Mouse (Mus musculus) G1E (cell line): Measurements from ENCODE around the gene Arhgap33. TPM values are rescaled to one million over a fixed set of nuclear protein-coding genes. Genes with fewer than 3 reads are reported as not detected.
"Not testable (repeated sequence)": the region's sequence is repeated elsewhere in the genome, so short reads cannot be mapped to it uniquely, and the experiment has no call there.

Experiments
- ATAC-seq: 2 replicates; pipeline ENCODE4 v1.8.0; 2016; ENCODE audit warnings: mild to moderate bottlenecking; ENCODE audit not compliant: insufficient number of reproducible peaks, poor library complexity, low FRiP score, severe bottlenecking; ENCODE audit errors: extremely low read depth
- DNase-seq: peaks from one replicate; pipeline ENCODE4 v3.0.0; 2012; ENCODE audit warnings: low spot score
- H3K27me3 ChIP-seq: 2 replicates; pipeline ENCODE4 v1.6.1; 2012; ENCODE audit warnings: mild to moderate bottlenecking, low read length, inconsistent platforms; ENCODE audit not compliant: insufficient read depth
- H3K36me3 ChIP-seq: replicated peaks from 2 replicates; pipeline ENCODE3; 2012; ENCODE audit warnings: mild to moderate bottlenecking, inconsistent platforms
- H3K4me1 ChIP-seq: 2 replicates; pipeline ENCODE4 v1.6.1; 2012; ENCODE audit warnings: low read depth, low read length, inconsistent platforms, mixed read lengths; ENCODE audit not compliant: insufficient read depth
- H3K4me3 ChIP-seq: 2 replicates; pipeline ENCODE4 v1.5.1; 2012; ENCODE audit warnings: low read depth, mild to moderate bottlenecking, inconsistent platforms, low read length, moderate library complexity, mixed read lengths
- H3K9me3 ChIP-seq: replicated peaks from 2 replicates; pipeline ENCODE4 v1.6.1; 2012; ENCODE audit warnings: inconsistent platforms
- CTCF ChIP-seq: IDR thresholded peaks from 2 replicates; pipeline ENCODE4 v1.5.1; 2012; ENCODE audit warnings: low read depth, low read length, inconsistent platforms, mixed read lengths
- GATA1 ChIP-seq: IDR thresholded peaks from 2 replicates; pipeline ENCODE4 v1.6.1; 2012; ENCODE audit warnings: borderline replicate concordance, low read length, inconsistent platforms, mixed read lengths
- GATA2 ChIP-seq: IDR thresholded peaks from 2 replicates; pipeline ENCODE4 v1.6.1; 2012; ENCODE audit warnings: low read depth, low read length, inconsistent platforms, borderline replicate concordance
- POLR2AphosphoS5 ChIP-seq: IDR thresholded peaks from 2 replicates; pipeline ENCODE4 v1.6.1; 2012; ENCODE audit warnings: low read depth, low read length, inconsistent platforms; ENCODE audit not compliant: insufficient replicate concordance
- TAL1 ChIP-seq: conservative IDR thresholded peaks from 2 replicates; pipeline ENCODE4 v1.6.1; 2012; ENCODE audit warnings: low read depth, low read length, inconsistent platforms, mixed read lengths
- polyA plus RNA-seq: library from polyadenylated mRNA; stranded (reverse); fragments of >175 nt; gene quantifications from 2 replicates; pipeline ENCODE4 v1.2.3, GENCODE M21; 2012
- total RNA-seq, 2 experiments: library from RNA; stranded (forward) in 1 of 2; stranded (reverse) in 1 of 2; fragments of 200-1000 nt in 1 of 2; fragments of >200 nt in 1 of 2; fragmentation: Nextera tagmentation in 1 of 2; gene quantifications; 2 replicates each; pipeline ENCODE4 v1.2.3; 2014 to 2017

Arhgap33 gene
- total and polyA plus RNA-seq, 3 experiments = 5.0 to 40.3 (median 16.5) TPM

DNA sequence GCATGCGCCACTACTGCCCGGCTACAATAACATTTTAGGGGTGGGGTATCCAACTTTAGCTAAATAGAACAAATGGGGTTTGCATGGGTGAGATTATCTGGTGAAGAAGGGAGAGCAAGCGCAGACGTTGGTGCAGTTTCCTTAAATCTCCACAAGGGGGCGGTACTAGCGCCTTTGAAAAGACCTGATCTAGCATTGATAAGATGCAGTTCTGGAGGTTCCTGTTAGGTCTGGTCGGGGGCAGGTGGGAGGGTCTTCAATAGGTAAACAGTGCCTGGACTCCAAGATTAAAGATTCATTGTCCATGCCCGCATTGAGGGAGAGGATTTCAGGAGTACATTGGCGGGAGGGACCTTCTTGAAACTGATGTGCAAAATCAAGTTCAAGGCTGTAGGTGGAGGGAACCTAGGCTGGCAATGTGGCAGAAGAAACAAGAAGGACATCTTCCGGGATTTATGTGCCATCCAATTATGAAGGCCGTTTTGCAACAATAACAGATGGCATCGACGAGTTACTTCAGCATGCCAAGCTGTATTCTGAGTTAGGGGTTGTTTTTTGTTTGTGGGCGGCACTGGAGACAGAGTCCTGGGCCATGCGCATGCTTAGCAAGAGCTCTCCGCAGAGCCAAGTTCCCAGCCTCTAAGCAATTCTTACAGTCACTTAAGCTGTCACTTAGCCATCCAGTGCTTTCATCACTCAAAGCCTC, 44.5 kb downstream of the Arhgap33 start:
- H3K27me3 ChIP-seq = peaks cover 10% of the 10 kb centered on the region; the same call in 1 of the 2 replicates
- DNase-seq (no peak), ATAC-seq (no peak)
- TF ChIP-seq GATA1 (no peak), POLR2AphosphoS5 (no peak), GATA2 (no peak), TAL1 (no peak), CTCF (peak; percentile 67)
- no peak overlapping the region for H3K4me3 ChIP-seq
- H3K9me3 ChIP-seq = no peaks in the 10 kb centered on the region
- no peaks in the 10 kb centered on the region for H3K36me3 ChIP-seq
- no peaks in the 10 kb centered on the region for H3K4me1 ChIP-seq

GRCm38 (mm10) chr7:30484250-30484649, 50.6 kb downstream of the Arhgap33 start:
- H3K4me3 ChIP-seq = no peak overlapping the region
- H3K4me1 ChIP-seq = no peaks in the 10 kb centered on the region
- DNase-seq (peak; percentile 40), ATAC-seq (no peak)
- no peaks in the 10 kb centered on the region for H3K27me3 ChIP-seq
- H3K36me3 ChIP-seq = no peaks in the 10 kb centered on the region
- H3K9me3 ChIP-seq = no peaks in the 10 kb centered on the region
- TF ChIP-seq GATA2 = no peak
- TF ChIP-seq GATA1 = no peak
- TF ChIP-seq POLR2AphosphoS5 = no peak
- no peak for TF ChIP-seq TAL1
- TF ChIP-seq CTCF = no peak

DNA sequence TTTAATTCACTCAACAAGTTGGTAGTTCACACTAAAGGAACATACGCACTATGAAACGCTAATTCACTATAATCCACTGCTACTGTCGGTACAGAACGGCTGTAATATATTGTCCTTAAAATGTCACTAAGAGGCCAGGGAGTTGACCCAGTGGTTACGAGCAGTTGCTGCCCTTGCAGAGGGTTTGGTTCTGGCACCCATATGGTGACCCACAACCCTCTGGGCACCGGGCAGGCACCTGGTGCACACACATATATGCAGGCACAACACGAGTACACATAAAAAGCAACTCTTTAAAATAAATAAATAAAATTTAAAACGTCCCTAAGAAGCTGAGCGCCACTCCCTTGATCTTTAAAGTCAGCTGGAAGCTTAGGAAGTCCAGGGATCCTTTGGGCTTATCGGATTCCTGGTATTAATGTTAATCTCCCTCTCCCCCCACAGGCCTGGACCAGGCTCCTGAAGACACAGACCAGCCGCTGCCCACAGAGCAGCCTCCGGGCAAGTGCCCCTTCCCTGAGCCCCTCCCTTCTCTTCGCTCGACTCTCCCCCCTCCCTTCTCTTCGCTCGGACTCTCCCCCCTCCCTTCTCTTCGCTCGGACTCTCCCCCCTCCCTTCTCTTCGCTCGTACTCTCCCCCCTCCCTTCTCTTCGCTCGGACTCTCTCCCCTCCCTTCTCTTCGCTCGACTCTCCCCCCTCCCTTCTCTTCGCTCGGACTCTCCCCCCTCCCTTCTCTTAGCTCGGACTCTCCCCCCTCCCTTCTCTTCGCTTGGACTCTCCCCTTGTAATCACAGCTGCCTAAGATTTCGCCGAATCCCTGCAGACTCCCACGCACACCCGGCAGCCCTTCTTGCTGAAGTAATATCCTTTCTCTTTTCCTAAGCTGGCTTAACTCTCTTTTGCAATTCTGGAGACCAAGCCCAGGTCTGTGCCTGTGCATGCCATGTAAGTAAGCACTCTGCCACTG, 57.2 kb downstream of the Arhgap33 start:
- Histone ChIP-seq H3K27me3 (no peaks in the 10 kb centered on the region; the same call in 1 of the 2 replicates), H3K4me1 (no peaks in the 10 kb centered on the region), H3K9me3 (no peaks in the 10 kb centered on the region), H3K36me3 (no peaks in the 10 kb centered on the region), H3K4me3 (no peak overlapping the region)
- ATAC-seq (no peak), DNase-seq (no peak)
- TF ChIP-seq CTCF (no peak), GATA2 (no peak), GATA1 (no peak), POLR2AphosphoS5 (no peak), TAL1 (no peak)

GRCm38 (mm10) chr7:30476136-30476535, 58.7 kb downstream of the Arhgap33 start:
- not testable (repeated sequence) for H3K27me3 ChIP-seq, H3K4me1 ChIP-seq, H3K4me3 ChIP-seq, ATAC-seq, DNase-seq, H3K9me3 ChIP-seq, H3K36me3 ChIP-seq

- Histone ChIP-seq H3K36me3 (no peaks in the 10 kb centered on the region), H3K4me3 (no peak overlapping the region), H3K27me3 (no peaks in the 10 kb centered on the region; the same call in 1 of the 2 replicates), H3K9me3 (no peaks in the 10 kb centered on the region), H3K4me1 (no peaks in the 10 kb centered on the region)
- DNase-seq (no peak), ATAC-seq (no peak)
- TF ChIP-seq TAL1 (no peak), CTCF (no peak), GATA2 (no peak), POLR2AphosphoS5 (no peak), GATA1 (no peak)
Observed at GRCm38 (mm10) chr7:30474999-30475398, 59.9 kb downstream of the Arhgap33 start.

- H3K4me1 ChIP-seq = no peaks in the 10 kb centered on the region
- no peak for DNase-seq
- TF ChIP-seq CTCF (0 out of 2 replicates have a peak, but pooled peaks have one; percentile 34), GATA2 (no peak)
- no peaks in the 10 kb centered on the region; the same call in 1 of the 2 replicates for H3K27me3 ChIP-seq
- no peak for ATAC-seq
- no peaks in the 10 kb centered on the region for H3K36me3 ChIP-seq
- no peak overlapping the region for H3K4me3 ChIP-seq
- no peaks in the 10 kb centered on the region for H3K9me3 ChIP-seq
Observed at GRCm38 (mm10) chr7:30472411-30472810, 62.4 kb downstream of the Arhgap33 start.

Other genes starting within 250 kb of the Arhgap33 start
Only the 20 nearest of the 34 such genes appear.
- gene Tyrobp, start 121.3 kb downstream of the Arhgap33 start, total RNA-seq (2014; fragmentation: Nextera tagmentation) = 12.9 and 19.6 TPM in 2 replicates
- 92.7 and 101 TPM in 2 replicates for gene Tyrobp, start 121.3 kb downstream of the Arhgap33 start, total RNA-seq (2017)
- 4.4 and 12.5 TPM in 2 replicates for gene Tyrobp, start 121.3 kb downstream of the Arhgap33 start, polyA plus RNA-seq
- not detected in 2 replicates for gene Hcst, start 115.2 kb downstream of the Arhgap33 start, total RNA-seq (2014; fragmentation: Nextera tagmentation)
- gene Hcst, start 115.2 kb downstream of the Arhgap33 start, total RNA-seq (2017) = 2.6 and 3.1 TPM in 2 replicates
- 0.25 and 0.55 TPM in 2 replicates for gene Hcst, start 115.2 kb downstream of the Arhgap33 start, polyA plus RNA-seq
- gene Nfkbid, start 113.3 kb downstream of the Arhgap33 start, total RNA-seq (2014; fragmentation: Nextera tagmentation) = 3.0 and 4.5 TPM in 2 replicates
- gene Nfkbid, start 113.3 kb downstream of the Arhgap33 start, total RNA-seq (2017) = 0.98 and 2.1 TPM in 2 replicates
- gene Nfkbid, start 113.3 kb downstream of the Arhgap33 start, polyA plus RNA-seq = 4.8 TPM in 2 replicates
- gene Aplp1, start 89.5 kb downstream of the Arhgap33 start, total RNA-seq (2014; fragmentation: Nextera tagmentation) = not detected in 2 replicates
- gene Aplp1, start 89.5 kb downstream of the Arhgap33 start, total RNA-seq (2017) = 0.49 TPM in 1 of 2 replicates, not detected in the other
- not detected in 2 replicates for gene Aplp1, start 89.5 kb downstream of the Arhgap33 start, polyA plus RNA-seq
- not detected in 2 replicates for gene Kirrel2, start 77.4 kb downstream of the Arhgap33 start, total RNA-seq (2014; fragmentation: Nextera tagmentation)
- gene Kirrel2, start 77.4 kb downstream of the Arhgap33 start, total RNA-seq (2017) = 0.35 TPM in 1 of 2 replicates, not detected in the other
- not detected in 2 replicates for gene Kirrel2, start 77.4 kb downstream of the Arhgap33 start, polyA plus RNA-seq
- gene Nphs1, start 76.7 kb downstream of the Arhgap33 start, total RNA-seq (2014; fragmentation: Nextera tagmentation) = not detected in 2 replicates
- 0.11 TPM in 1 of 2 replicates, not detected in the other for gene Nphs1, start 76.7 kb downstream of the Arhgap33 start, total RNA-seq (2017)
- not detected in 2 replicates for gene Nphs1, start 76.7 kb downstream of the Arhgap33 start, polyA plus RNA-seq
- gene Prodh2, start 41.4 kb downstream of the Arhgap33 start, total RNA-seq (2014; fragmentation: Nextera tagmentation) = not detected in 2 replicates
- gene Prodh2, start 41.4 kb downstream of the Arhgap33 start, total RNA-seq (2017) = not detected in 2 replicates
- gene Prodh2, start 41.4 kb downstream of the Arhgap33 start, polyA plus RNA-seq = not detected in 2 replicates
- 27.1 and 32.8 TPM in 2 replicates for gene Hspb6, start 17.1 kb upstream of the Arhgap33 start, total RNA-seq (2014; fragmentation: Nextera tagmentation)
- gene Hspb6, start 17.1 kb upstream of the Arhgap33 start, total RNA-seq (2017) = 3.9 and 4.9 TPM in 2 replicates
- 11.2 and 12.1 TPM in 2 replicates for gene Hspb6, start 17.1 kb upstream of the Arhgap33 start, polyA plus RNA-seq
- gene Proser3, start 17.2 kb upstream of the Arhgap33 start, total RNA-seq (2014; fragmentation: Nextera tagmentation) = 18.6 and 20.2 TPM in 2 replicates
- 4.2 and 7.4 TPM in 2 replicates for gene Proser3, start 17.2 kb upstream of the Arhgap33 start, total RNA-seq (2017)
- gene Proser3, start 17.2 kb upstream of the Arhgap33 start, polyA plus RNA-seq = 19.7 and 20.5 TPM in 2 replicates
- gene Lin37, start 24.8 kb upstream of the Arhgap33 start, total RNA-seq (2014; fragmentation: Nextera tagmentation) = 82.7 and 119 TPM in 2 replicates
- gene Lin37, start 24.8 kb upstream of the Arhgap33 start, total RNA-seq (2017) = 20.4 and 24.9 TPM in 2 replicates
- 66.7 and 78.0 TPM in 2 replicates for gene Lin37, start 24.8 kb upstream of the Arhgap33 start, polyA plus RNA-seq
- gene U2af1l4, start 28.2 kb upstream of the Arhgap33 start, total RNA-seq (2014; fragmentation: Nextera tagmentation) = 16.1 and 42.5 TPM in 2 replicates
- 62.9 and 74.1 TPM in 2 replicates for gene U2af1l4, start 28.2 kb upstream of the Arhgap33 start, total RNA-seq (2017)
- 47.3 and 71.2 TPM in 2 replicates for gene U2af1l4, start 28.2 kb upstream of the Arhgap33 start, polyA plus RNA-seq
- 3.9 and 4.4 TPM in 2 replicates for gene Gm49396, start 28.3 kb upstream of the Arhgap33 start, total RNA-seq (2014; fragmentation: Nextera tagmentation)
- 4.7 and 5.8 TPM in 2 replicates for gene Gm49396, start 28.3 kb upstream of the Arhgap33 start, total RNA-seq (2017)
- gene Gm49396, start 28.3 kb upstream of the Arhgap33 start, polyA plus RNA-seq = 2.5 and 2.6 TPM in 2 replicates
- gene Psenen, start 28.6 kb upstream of the Arhgap33 start, total RNA-seq (2014; fragmentation: Nextera tagmentation) = 246 and 298 TPM in 2 replicates
- gene Psenen, start 28.6 kb upstream of the Arhgap33 start, total RNA-seq (2017) = 134 and 142 TPM in 2 replicates
- gene Psenen, start 28.6 kb upstream of the Arhgap33 start, polyA plus RNA-seq = 26.1 and 31.8 TPM in 2 replicates
- 1.8 TPM in 1 of 2 replicates, not detected in the other for gene Igflr1, start 30.4 kb upstream of the Arhgap33 start, total RNA-seq (2014; fragmentation: Nextera tagmentation)
- gene Igflr1, start 30.4 kb upstream of the Arhgap33 start, total RNA-seq (2017) = 0.70 TPM in 1 of 2 replicates, not detected in the other
- 4.8 and 6.3 TPM in 2 replicates for gene Igflr1, start 30.4 kb upstream of the Arhgap33 start, polyA plus RNA-seq
- gene Kmt2b, start 53.7 kb upstream of the Arhgap33 start, total RNA-seq (2014; fragmentation: Nextera tagmentation) = 133 and 142 TPM in 2 replicates
- gene Kmt2b, start 53.7 kb upstream of the Arhgap33 start, total RNA-seq (2017) = 9.2 and 11.3 TPM in 2 replicates
- 97.4 and 99.2 TPM in 2 replicates for gene Kmt2b, start 53.7 kb upstream of the Arhgap33 start, polyA plus RNA-seq
- not detected in 2 replicates for gene Zbtb32, start 63.8 kb upstream of the Arhgap33 start, total RNA-seq (2014; fragmentation: Nextera tagmentation)
- 0.05 and 0.58 TPM in 2 replicates for gene Zbtb32, start 63.8 kb upstream of the Arhgap33 start, total RNA-seq (2017)
- 0.23 and 0.30 TPM in 2 replicates for gene Zbtb32, start 63.8 kb upstream of the Arhgap33 start, polyA plus RNA-seq
- gene Upk1a, start 77.8 kb upstream of the Arhgap33 start, total RNA-seq (2014; fragmentation: Nextera tagmentation) = 1.6 and 15.0 TPM in 2 replicates
- 0.29 and 0.82 TPM in 2 replicates for gene Upk1a, start 77.8 kb upstream of the Arhgap33 start, total RNA-seq (2017)
- 0.98 and 1.4 TPM in 2 replicates for gene Upk1a, start 77.8 kb upstream of the Arhgap33 start, polyA plus RNA-seq
- 200 and 256 TPM in 2 replicates for gene Cox6b1, start 91.1 kb upstream of the Arhgap33 start, total RNA-seq (2014; fragmentation: Nextera tagmentation)
- gene Cox6b1, start 91.1 kb upstream of the Arhgap33 start, total RNA-seq (2017) = 820 and 835 TPM in 2 replicates
- 51.7 and 147 TPM in 2 replicates for gene Cox6b1, start 91.1 kb upstream of the Arhgap33 start, polyA plus RNA-seq
- gene Etv2, start 100.8 kb upstream of the Arhgap33 start, total RNA-seq (2014; fragmentation: Nextera tagmentation) = not detected in 2 replicates
- gene Etv2, start 100.8 kb upstream of the Arhgap33 start, total RNA-seq (2017) = not detected in 2 replicates
- not detected in 2 replicates for gene Etv2, start 100.8 kb upstream of the Arhgap33 start, polyA plus RNA-seq
- gene Rbm42, start 115.3 kb upstream of the Arhgap33 start, total RNA-seq (2014; fragmentation: Nextera tagmentation) = 46.4 and 47.9 TPM in 2 replicates
- 42.9 and 51.9 TPM in 2 replicates for gene Rbm42, start 115.3 kb upstream of the Arhgap33 start, total RNA-seq (2017)
- 235 and 293 TPM in 2 replicates for gene Rbm42, start 115.3 kb upstream of the Arhgap33 start, polyA plus RNA-seq